In the genomic region with DNA sequence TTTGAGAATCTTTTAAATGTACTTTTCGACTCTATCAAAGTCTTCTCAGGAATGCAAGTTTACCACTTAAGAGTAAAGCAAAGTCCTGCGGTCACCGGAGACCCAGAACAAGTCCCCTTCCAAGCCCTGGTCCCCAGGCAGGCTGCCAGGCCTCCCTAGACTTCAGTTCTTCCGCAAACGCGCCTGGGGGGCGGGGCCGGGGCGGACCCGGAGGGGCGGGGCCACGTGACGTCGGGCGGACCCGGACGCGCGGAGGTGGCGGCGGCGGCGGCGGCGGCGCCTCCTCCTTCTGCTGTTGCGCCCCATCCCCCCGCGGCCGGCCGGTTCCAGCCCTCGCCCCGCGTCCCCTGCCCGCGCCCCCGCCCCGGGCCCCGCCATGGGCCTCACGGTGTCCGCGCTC, we compare ENCODE assay signal across 8 mouse cellular contexts. TPM values are rescaled to one million over a fixed set of nuclear protein-coding genes. Genes with fewer than 3 reads are reported as not detected.
DNase-seq lines count a peak whose midpoint lies in the region; ATAC-seq and TF ChIP-seq lines count a peak whose summit lies in the region.

A gene (plus strand): TSS at position 248 of the 400 bp plus-strand sequence.

- peak; percentile 95 for DNase-seq in CD4-positive, CD25-positive, alpha-beta regulatory T cell, adult 2 months (ENCODE audit: low read depth, low spot score)
- peak; percentile 78 for DNase-seq in c-Kit-negative CD71-positive TER-119-positive erythroid progenitor cells, embryonic 14.5 days (ENCODE audit: low read depth, low spot score)
- peak; percentile 85 for DNase-seq in forebrain, embryonic 10.5 days (ENCODE audit: extremely low spot score, low spot score)
- DNase-seq in kidney, postnatal 25 days: peak; percentile 98
- peak; percentile 68 to 74 (median 72) for DNase-seq in liver, embryonic 14.5 days (ENCODE audit: low read depth in 3 of 3, low spot score in 3 of 3)
- peak; percentile 91 for DNase-seq in neural tube, embryonic 11.5 days (ENCODE audit: low spot score)
- peak; percentile 97 for DNase-seq in stomach, postnatal 0 days (ENCODE audit: low spot score)

- H3K4me1 ChIP-seq in forebrain, embryonic 10.5 days: peaks cover 43% of the 10 kb centered on the region
- peaks cover 53% of the 10 kb centered on the region for H3K4me1 ChIP-seq in heart, embryonic 15.5 days (replicated peaks)
- peaks cover 27 to 28% of the 10 kb centered on the region in 2 experiments for H3K4me1 ChIP-seq in liver, embryonic 14.5 days (replicated peaks; ENCODE audit: control insufficient read depth in 2 of 2, insufficient read depth in 2 of 2, low read length in 1 of 2)
- peaks cover 16% of the 10 kb centered on the region for H3K4me1 ChIP-seq in neural tube, embryonic 11.5 days (ENCODE audit: control insufficient read depth, insufficient read depth, low read length)
- peaks cover 11% of the 10 kb centered on the region; the same call in 1 of the 2 replicates for H3K4me1 ChIP-seq in stomach, postnatal 0 days (replicated peaks; ENCODE audit: control insufficient read depth, insufficient read depth)

- peaks cover 38% of the 10 kb centered on the region for H3K36me3 ChIP-seq in forebrain, embryonic 10.5 days (replicated peaks)
- peaks cover 25% of the 10 kb centered on the region for H3K36me3 ChIP-seq in heart, embryonic 15.5 days
- peaks cover 31% of the 10 kb centered on the region for H3K36me3 ChIP-seq in liver, embryonic 14.5 days (replicated peaks; ENCODE audit: control insufficient read depth, insufficient read depth, low read depth)
- peaks cover 5% of the 10 kb centered on the region for H3K36me3 ChIP-seq in neural tube, embryonic 11.5 days (ENCODE audit: control insufficient read depth, insufficient read depth, low read length)
- H3K36me3 ChIP-seq in stomach, postnatal 0 days (ENCODE audit: control insufficient read depth, insufficient read depth, low read length): peaks cover under 1% of the 10 kb centered on the region; the same call in 1 of the 2 replicates

- no peaks in the 10 kb centered on the region for H3K27me3 ChIP-seq in forebrain, embryonic 10.5 days (ENCODE audit: poor library complexity, severe bottlenecking)
- H3K27me3 ChIP-seq in heart, embryonic 15.5 days: no peaks in the 10 kb centered on the region
- H3K27me3 ChIP-seq in liver, embryonic 14.5 days (ENCODE audit: control insufficient read depth, insufficient read depth, low read length): no peaks in the 10 kb centered on the region
- H3K27me3 ChIP-seq in neural tube, embryonic 11.5 days (ENCODE audit: control insufficient read depth, insufficient read depth, low read length): no peaks in the 10 kb centered on the region
- H3K27me3 ChIP-seq in stomach, postnatal 0 days (ENCODE audit: control insufficient read depth, insufficient read depth, low read length): no peaks in the 10 kb centered on the region

- H3K4me3 ChIP-seq in forebrain, embryonic 10.5 days: peak within 1 kb of the TSS; percentile 90
- peak within 1 kb of the TSS; percentile 96 for H3K4me3 ChIP-seq in heart, embryonic 15.5 days
- H3K4me3 ChIP-seq in liver, embryonic 14.5 days (ENCODE audit: insufficient read depth in 1 of 2, low read depth in 2 of 2, low read length in 2 of 2): peak within 1 kb of the TSS; percentile 84 to 96
- peak within 1 kb of the TSS; percentile 91 for H3K4me3 ChIP-seq in neural tube, embryonic 11.5 days (ENCODE audit: low read depth, low read length)
- peak within 1 kb of the TSS; percentile 96 for H3K4me3 ChIP-seq in stomach, postnatal 0 days (ENCODE audit: low read depth, low read length)

- ATAC-seq in heart, embryonic 15.5 days (replicated peaks; ENCODE audit: insufficient number of reproducible peaks, insufficient read depth, low FRiP score, low read depth): peak; percentile 82
- ATAC-seq in liver, embryonic 14.5 days (ENCODE audit: insufficient read depth): peak; percentile 53
- ATAC-seq in neural tube, embryonic 11.5 days (ENCODE audit: insufficient read depth, low FRiP score, low TSS enrichment): peak; percentile 76
- ATAC-seq in stomach, postnatal 0 days (ENCODE audit: low FRiP score, low TSS enrichment): peak; percentile 64

- no peak for TF ChIP-seq EP300 in liver, embryonic 14.5 days (IDR thresholded peaks at IDR 0.05; ENCODE audit: low read depth)
- no peak for TF ChIP-seq EP300 in stomach, postnatal 0 days (optimal IDR thresholded peaks at IDR 0.05)

- peak within 1 kb of the TSS; percentile 75 for H3K4me2 ChIP-seq in heart, embryonic 15.5 days
- H3K4me2 ChIP-seq in liver, embryonic 14.5 days (ENCODE audit: low read depth): peak within 1 kb of the TSS; percentile 87
- H3K4me2 ChIP-seq in neural tube, embryonic 11.5 days (ENCODE audit: low read depth): peak within 1 kb of the TSS; percentile 72
- H3K4me2 ChIP-seq in stomach, postnatal 0 days (replicated peaks; ENCODE audit: low read depth): peak within 1 kb of the TSS; percentile 76

- H3K9me3 ChIP-seq in forebrain, embryonic 10.5 days: no peaks in the 10 kb centered on the region
- no peaks in the 10 kb centered on the region for H3K9me3 ChIP-seq in heart, embryonic 15.5 days (replicated peaks)
- H3K9me3 ChIP-seq in liver, embryonic 14.5 days (ENCODE audit: control insufficient read depth, low read length): no peaks in the 10 kb centered on the region
- H3K9me3 ChIP-seq in neural tube, embryonic 11.5 days (ENCODE audit: control insufficient read depth, low read length): no peaks in the 10 kb centered on the region
- H3K9me3 ChIP-seq in stomach, postnatal 0 days (ENCODE audit: control insufficient read depth, low read length): no peaks in the 10 kb centered on the region

- 2% methylated on average over 37 of the region's 42 CpGs for WGBS in forebrain, embryonic 10.5 days
- 1% methylated on average over 41 of the region's 42 CpGs for WGBS in heart, embryonic 15.5 days
- WGBS in liver, embryonic 14.5 days (ENCODE audit: insufficient replicate concordance): 2% methylated on average over 34 of the region's 42 CpGs
- WGBS in neural tube, embryonic 11.5 days: 2% methylated on average over 20 of the region's 42 CpGs
- under 1% methylated on average over 33 of the region's 42 CpGs for WGBS in stomach, postnatal 0 days

- peak within 1 kb of the TSS; percentile 96 for H3K27ac ChIP-seq in forebrain, embryonic 10.5 days
- H3K27ac ChIP-seq in heart, embryonic 15.5 days: peak within 1 kb of the TSS; percentile 87
- peak within 1 kb of the TSS; percentile 77 for H3K27ac ChIP-seq in liver, embryonic 14.5 days
- peak within 1 kb of the TSS; percentile 60 for H3K27ac ChIP-seq in neural tube, embryonic 11.5 days (ENCODE audit: low read depth, low read length)
- H3K27ac ChIP-seq in stomach, postnatal 0 days (replicated peaks): peak within 1 kb of the TSS; percentile 92

- TF ChIP-seq CTCF in liver, embryonic 14.5 days (IDR thresholded peaks at IDR 0.05; ENCODE audit: low read depth): no peak
- TF ChIP-seq CTCF in stomach, postnatal 0 days (IDR thresholded peaks at IDR 0.05; ENCODE audit: low read depth): no peak

- H3K9ac ChIP-seq in heart, embryonic 15.5 days: peak within 1 kb of the TSS; percentile 98
- peak within 1 kb of the TSS; percentile 99 for H3K9ac ChIP-seq in liver, embryonic 14.5 days (replicated peaks)
- H3K9ac ChIP-seq in neural tube, embryonic 11.5 days (ENCODE audit: low read length): peak within 1 kb of the TSS; percentile 89
- peak within 1 kb of the TSS; percentile 99 for H3K9ac ChIP-seq in stomach, postnatal 0 days (ENCODE audit: low read length)

RNA-seq across cellular contexts. Expression of the gene that starts here (rescaled TPM):
- polyA plus RNA-seq in forebrain, embryonic 10.5 days (2016; fragmentation: Nextera tagmentation; extraction: Ambion mirVana): 269 and 281 TPM in 2 replicates
- 231 and 273 TPM in 2 replicates for polyA plus RNA-seq in heart, embryonic 15.5 days (2015; fragmentation: Nextera tagmentation; extraction: Ambion mirVana)
- polyA plus RNA-seq in liver, embryonic 14.5 days (2012; rRNA removed): 299 and 365 TPM in 2 replicates
- polyA plus RNA-seq in liver, embryonic 14.5 days (2014; fragmentation: Nextera tagmentation; extraction: Ambion mirVana): 383 and 408 TPM in 2 replicates
- 323 and 364 TPM in 2 replicates for polyA plus RNA-seq in neural tube, embryonic 11.5 days (2014; fragmentation: Nextera tagmentation; extraction: Ambion mirVana)
- 296 and 303 TPM in 2 replicates for polyA plus RNA-seq in stomach, postnatal 0 days (2015; fragmentation: Nextera tagmentation; extraction: Ambion mirVana)

Comparison
In these comparisons a context has a peak if more than half of its experiments do, and no peak if none do; other contexts are left out.
1. Peak in every context shown above with its lines: DNase-seq, ATAC-seq, H3K4me3 ChIP-seq and H3K27ac ChIP-seq.